Mouse (Mus musculus) hindlimb bud, embryonic 11.5 days (tissue): ENCODE results near the gene Tmem213.

Source experiments
- DNase-seq: peaks from one replicate; pipeline ENCODE4 v3.0.0-alpha.2; 2012; ENCODE audit warnings: low read depth, low spot score; ENCODE audit errors: extremely low spot score

Gene Tmem213

DNA sequence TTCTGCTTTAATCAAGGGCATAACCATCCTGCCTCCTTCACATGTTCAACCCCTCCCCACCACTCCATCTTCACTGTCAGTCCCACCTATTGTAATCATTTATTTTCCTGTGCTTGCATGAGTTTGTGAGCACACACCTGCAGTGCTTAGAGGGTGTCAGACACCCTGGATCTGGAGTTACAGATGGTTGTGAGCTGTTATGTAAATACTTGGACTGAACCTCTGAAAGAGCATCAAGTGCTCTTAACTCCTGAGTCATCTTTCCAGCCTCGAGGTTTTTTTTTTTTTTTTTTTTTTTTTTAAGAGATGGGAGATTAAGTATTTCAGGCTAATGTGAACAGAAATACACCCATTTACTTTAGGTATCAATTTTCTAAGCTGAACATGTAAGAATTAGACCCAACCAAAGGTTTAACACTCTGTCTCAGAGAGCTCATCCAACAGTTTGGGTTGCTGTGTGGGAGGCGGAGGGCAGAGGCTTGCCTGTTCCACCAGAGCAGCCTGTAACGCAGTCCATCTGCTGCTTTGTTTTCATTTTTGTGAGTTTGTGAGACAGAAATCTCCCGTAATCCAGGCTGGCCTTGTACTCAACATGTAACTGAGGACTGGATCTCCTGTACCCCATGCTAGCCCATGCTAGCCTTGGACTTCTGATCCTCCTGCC is 7.2 kb downstream of the Tmem213 start:
- no peak for DNase-seq

DNA sequence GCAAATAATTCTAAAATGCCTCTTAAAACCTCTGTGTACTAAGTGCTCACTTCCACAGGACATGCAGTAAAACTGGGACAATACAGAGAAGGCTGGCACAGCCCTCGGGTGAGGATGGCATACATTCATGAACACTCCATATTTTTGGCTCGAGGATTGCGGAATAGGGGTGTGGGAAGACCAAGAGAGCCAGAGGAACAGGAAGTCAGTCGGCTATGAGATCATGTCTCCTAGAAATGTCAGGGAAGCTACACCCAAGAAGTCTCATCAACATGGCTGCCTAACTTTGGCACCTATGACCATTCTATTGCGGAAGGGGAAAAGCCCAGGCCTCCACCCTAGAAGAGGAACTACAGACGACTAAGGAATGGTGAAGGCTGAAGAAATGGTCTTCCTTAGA is 9.3 kb downstream of the Tmem213 start:
- DNase-seq: no peak

DNA sequence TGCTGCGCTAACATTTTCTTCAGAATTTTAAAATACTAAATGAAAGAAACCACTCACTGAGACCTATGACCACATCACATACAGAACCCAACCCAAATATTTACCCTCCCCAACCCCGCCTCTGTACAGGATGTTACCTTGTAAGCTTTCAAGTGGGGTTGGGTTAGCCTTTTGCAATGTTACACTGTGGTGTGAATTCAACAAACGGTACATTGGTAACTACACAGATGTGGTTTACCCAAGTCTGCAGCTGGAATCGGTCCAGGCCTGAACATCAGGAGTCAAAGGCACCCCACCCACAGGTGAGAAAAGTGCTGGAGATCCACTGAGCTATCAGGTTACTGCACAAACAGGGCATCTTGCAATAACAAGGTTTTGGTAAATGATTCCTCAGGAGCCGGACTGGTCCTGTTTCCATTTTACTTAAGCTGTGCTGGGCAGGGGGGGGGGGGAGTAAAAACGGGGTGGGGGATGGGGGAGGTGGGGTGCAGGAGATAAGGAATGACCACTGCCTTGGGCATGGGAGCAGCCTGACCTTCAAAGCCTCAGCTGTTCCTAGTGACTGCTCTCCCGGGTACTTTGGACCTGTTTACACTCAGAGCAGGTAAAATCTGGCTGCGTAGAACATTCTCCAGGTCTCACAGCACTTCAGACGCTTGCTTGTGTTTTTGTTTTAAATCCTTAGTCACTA is 11.8 kb downstream of the Tmem213 start:
- no peak for DNase-seq

DNA sequence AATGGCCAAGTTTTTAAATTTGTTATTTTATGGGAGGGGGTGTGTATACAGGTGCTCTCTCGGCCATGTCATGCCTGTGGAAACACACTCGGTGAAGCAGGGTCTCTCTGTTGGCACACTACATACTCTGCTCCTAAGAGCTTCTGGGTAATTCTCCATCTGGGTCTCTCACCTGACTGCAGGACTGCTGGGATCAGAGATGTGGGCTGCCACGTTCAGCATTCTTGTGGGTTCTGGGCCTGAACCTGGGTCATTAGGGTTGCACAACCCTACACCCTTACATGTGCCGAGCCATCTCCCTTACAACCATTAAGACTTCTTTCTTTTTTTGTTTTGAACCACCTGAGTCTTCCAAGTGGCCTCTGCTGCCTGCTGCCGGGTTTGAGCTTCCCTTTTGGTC is 12.8 kb downstream of the Tmem213 start:
- DNase-seq: no peak

DNA sequence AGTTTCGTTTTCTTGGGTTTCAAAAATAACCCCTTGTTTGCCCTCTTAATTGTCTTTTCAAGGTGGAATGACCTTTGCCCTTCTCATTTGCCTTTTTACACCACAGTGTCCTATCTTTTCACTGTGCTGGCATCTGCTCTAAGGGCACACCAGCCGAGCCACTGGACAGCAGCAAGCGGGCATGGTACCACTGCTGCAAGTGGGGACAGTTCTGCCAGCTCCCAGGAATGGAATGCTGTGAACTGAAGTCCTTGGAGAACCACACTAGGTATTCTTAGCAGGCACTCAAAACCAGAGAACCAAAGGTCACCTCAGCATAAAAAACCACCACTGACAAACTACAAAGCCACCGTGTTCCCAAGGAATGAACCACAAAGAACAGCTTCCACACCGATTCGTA is 13.7 kb downstream of the Tmem213 start:
- no peak for DNase-seq

DNA sequence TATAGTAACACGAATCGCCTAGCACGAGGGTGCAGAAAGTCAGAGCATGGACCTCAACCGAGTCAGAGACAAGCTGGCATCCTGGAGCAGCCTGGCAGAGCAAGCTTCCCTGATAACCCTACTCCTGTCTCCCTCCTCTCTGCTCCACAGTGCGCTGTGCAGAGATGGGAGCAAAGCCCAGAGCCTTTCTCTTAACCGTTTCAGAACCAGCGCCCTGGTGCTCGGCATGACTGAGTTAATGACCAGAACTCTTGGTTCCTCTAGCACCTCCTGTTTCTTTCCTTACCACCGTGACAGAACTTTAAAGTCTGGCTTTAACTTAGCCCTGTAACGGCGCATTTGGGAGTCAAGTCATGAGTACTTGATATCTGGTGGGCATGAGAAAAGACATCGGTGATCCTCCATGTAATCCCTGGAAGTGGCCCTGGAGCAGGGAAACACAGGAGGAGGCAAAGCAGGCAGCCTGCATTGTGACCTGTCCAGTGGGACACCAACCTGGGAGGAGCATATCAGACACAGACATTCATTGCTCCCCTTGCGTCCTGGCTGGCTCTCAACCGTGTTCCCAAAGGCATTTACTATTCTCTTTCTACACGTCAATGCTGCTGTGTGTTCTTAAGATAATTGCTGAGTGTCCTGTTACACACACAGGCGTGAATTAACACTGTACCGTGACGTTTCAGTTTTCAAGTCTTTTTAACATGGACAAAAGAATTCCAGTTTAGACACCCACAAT is 14.6 kb downstream of the Tmem213 start:
- no peak for DNase-seq

DNA sequence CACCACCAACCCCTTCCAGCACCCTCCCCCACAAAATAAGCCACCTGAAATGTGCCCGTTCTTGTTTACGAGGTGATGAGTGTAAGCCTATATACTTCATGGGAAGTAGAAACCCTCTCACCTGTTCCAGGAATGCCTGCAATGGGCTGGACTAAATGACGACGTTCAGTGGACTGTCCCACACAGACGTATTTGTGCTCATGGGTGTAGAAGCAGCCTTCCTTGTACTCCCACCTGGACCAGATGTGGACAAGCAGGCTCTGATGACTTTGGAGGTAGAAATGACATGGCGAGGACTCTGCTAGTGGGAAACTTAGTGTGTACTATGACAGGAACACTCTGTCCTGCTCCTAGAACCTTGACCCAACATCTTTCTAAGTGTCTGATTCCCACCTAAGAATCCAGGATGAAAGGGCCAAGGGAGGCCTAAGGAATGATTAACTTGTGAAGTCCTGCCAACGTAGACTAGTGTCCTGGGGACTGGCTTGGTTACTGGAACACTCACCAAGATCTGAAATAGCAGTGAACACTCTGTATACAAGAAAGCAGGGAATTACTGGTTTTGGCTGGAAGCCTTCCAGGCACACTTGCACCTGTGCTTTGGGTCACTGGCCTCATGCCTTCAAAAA is 15.3 kb downstream of the Tmem213 start, which contains the start of gene Atp6v0a4:
TSS of gene Atp6v0a4 (minus strand) at position 380 of the 629 bp plus-strand sequence.
- DNase-seq: no peak

DNA sequence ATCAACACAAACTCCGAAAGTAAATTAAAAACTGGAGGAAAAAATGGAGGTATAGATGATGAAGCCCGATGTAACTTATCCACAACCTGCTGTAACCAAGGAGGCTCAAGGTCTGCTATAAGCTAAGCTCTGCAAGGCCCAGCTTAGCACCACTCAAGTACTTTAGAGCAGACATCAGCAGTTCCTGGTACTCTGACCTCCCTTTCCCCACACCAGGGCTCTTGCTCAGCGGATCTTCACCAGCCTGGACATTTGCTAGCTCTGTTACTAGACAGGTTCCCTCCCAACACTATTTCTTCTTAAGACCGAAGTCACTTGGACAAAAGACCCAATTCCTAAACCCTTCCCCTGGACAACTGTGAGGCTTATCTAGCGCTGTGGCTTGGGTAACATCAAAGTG is 15.8 kb downstream of the Tmem213 start:
- no peak for DNase-seq

DNA sequence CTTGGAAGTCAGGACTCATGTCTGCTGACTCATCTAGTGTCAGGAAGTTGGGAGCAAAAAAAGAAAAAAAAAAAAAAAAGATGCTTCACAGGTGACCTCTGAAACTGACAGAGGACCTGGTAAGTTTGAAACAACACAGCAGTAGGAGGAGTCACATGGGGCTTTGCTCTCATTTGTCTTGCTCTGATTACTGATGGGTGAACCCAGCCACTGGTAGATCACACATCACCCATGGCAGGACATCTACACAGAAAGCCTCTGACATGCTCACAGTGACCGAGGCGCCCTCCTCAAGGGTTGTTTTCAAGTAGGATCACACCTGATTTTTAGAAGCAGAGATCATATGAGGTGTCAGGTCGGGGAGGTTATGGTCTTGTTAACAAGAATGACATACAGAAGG is 16.4 kb downstream of the Tmem213 start:
- no peak for DNase-seq

DNA sequence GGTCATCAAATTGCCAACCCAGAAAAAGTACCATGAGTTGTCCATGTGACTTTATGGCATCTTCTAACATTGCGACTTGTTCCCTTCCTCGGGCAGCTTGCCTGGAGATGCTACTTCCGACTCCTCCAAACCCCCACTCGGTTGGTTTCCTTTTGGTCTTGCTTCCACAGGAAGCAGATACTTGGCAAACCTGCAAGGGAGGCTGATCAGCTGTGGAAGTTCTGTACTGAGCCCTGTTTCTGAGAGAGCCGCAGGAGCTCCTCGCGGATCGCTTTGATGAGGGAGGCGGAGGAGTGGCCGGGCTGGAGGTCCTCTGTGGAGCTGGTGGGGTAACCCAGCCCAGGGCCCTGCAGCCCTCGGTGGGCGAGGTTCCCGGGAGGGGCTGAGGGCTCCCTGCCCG is 19.1 kb downstream of the Tmem213 start:
- no peak for DNase-seq

DNA sequence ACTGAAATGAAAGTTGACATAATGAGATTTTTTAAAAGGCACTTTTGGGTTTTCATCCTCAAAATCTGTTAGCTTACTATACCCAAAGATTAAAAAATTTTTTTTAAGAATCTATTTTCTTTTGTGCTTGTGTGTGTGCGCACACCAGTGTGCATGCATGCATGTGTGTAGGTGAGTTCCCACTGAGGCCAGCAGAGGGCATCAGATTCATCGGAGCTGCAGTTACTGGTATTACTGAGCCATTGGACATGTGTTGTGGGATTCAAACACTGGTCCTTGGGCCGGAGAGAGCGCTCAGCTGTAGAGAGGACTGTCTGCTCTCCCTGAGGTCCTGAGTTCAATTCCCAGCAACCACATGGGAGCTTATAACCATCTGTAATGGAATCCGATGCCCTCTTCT is 20.8 kb downstream of the Tmem213 start:
- DNase-seq: no peak

DNA sequence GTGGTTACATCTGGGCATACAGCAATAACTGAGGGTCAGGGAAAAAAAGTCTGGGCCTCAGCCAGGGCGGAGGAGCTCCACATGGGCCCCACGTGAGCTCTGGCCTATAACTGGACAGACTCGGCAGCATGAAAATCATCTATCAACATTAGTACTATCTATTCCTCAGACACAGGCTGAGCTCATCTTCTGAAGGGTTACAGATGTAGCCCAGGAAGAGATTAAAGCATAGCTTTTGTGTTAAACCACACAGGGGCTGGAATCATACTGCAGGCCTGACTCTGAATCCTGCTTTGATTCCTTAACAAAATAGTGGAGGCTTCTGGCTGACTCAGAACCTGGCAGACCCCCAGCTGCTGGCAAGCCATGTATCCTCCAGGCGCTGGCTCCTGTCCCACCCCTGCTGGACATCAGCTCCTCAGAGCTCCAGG is 22.8 kb downstream of the Tmem213 start:
- no peak for DNase-seq

DNA sequence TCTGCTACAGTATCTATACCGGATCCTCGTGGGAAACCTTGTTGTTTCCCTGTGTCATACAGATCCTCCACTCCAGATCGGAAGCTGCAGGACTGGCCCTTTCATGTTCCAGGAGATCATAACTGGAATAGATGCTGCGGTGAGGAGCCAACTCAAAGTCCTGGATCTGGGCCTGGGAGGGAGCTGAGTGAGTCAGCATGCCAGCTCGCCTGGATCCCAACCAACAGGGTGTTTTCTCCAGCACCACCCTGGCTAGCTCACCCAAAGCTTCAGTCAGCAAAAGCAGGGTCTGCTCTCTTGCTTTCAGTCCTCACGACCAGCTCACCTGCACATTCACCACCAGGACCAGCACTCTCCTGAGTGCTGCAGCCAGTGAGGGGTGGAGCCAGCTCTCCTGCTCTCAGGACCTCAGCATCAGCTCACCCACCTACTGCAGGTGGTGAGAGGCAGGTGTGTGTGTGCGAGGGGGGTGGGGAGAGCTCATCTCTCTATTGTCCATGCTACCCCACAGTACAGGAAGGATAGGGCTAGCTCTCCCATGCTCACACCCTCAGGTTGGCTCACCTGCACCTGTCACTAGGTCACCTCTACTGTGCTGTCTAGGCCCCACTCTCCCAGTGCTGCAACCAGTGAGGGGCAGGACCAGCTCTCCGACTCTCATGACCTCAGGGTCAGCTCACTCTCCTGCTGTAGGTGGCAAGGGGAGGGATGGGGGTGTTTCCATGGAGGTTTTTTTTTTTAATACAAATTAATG is 25.9 kb downstream of the Tmem213 start:
- DNase-seq: no peak

DNA sequence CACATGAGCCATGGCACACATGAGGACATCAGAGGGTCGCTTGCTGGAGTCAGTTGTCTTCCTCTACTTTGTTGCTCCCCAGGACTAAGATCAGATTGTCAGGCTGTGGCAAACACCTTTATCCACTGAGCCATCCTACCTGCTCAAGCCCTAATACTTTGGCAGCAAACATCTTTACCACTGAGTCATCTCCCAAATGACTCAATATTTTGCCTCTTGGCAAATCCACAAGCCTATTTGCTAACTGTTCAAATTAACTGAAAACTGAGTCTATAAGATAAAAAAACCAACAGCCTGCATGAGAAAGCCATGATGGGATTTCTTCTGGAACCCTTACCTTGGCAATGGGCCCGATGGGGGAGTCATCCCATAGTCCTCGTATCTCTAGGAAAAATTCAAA is 30.0 kb downstream of the Tmem213 start:
- no peak for DNase-seq

DNA sequence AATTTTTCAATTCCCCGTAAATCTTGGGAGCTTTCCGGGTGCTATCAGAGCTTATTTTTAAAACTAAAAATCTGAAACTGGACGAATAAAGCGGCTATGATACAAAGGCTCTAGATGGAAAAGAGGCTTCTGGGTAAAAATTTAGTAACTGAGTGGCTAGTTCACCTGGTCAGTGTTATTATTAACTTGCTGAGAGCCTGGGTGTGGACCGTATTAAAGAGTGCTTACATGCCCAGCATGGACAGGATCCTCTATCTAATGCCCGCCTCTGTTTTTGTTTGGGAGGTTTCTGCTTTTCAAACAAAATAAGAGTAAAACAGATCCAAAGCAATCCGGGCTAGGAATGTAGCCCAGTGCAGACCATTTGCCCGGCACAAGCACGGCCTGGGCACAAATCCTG is 31.3 kb downstream of the Tmem213 start:
- DNase-seq: no peak

DNA sequence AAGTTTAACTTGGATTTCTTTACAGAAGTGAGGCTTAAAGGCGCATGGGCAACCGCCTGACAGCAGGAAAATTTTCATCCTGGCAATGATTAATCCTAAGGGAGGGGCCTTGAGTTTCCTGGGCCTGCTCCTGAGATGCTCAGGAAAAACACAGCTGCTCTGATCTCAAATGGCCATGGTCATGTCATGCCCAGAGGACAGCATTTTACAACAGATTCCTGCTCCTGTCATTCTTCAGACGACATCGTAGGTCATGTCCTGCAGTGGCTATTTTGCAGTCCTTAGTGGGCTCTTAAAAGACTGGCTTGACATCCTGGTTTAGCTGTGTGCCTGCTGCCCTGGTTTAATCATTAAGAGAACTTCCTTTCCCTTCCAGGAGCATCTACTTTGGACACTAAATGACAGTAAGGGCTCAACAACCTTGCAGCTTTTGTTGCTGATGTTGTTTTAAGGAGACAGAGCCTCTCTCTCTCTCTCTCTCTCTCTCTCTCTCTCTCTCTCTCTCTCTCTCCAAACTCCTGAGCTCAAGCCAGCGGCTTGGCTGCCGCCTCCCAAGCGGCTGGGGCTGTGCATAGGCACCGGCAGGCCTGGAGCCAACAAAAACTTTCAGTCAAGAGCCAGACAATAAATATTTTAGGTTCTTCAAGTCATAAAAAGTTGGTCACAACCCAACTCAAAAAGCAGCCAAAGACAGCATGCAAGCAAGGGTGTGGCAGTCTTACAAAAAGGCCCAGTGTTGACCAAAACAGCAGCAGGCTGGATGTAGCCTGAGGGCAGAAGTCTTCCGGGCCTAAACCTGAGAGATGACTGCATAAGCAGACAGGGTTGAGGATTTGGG is 35.3 kb downstream of the Tmem213 start:
- DNase-seq: no peak

DNA sequence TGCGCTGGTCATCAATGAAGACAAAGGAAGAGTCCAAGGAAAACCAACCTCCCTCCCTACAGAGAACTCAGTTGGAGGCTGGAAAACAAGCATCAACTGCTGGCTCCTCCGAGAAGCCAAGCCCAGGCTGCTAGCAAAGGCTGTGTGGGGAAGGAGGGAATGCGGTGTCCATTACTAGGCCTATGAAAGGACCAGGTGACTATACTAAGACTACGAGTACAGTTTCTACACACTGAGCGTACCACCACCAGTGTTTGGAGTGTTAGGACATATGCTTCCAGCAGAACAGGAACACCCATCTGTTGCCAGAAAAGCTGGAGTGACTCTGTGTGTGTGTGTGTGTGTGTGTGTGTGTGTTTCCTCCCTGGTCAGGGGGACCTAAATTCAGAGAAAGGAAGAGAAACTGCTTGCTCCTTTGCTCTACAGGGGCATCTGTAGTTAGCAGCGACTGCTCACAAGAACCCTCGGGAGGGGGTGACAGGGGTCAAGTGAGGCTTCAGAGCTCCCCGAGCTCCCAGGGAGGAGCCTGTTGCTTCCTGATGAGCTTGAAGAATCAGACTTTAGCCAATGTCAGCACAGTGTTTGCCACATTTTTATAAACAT is 36.5 kb downstream of the Tmem213 start:
- DNase-seq: no peak

DNA sequence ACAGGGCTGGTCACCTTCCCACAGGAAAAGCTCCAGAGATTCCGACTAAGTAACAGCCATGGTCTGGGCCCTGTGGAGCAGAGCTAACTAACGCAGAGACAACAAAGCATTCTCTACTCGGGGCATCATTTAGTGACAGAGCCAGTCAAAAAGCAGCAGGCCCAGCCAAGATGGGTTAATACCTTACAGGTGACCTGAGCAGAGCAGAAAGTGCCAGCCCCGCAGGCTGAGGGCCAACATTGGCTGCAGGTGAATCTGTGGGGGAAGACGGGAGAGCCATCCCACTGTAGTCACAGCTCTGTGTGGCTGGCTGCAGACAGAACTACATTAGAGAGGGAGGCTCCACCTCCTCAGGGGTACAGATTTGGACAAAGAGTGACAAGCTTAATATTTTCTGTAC is 38.2 kb downstream of the Tmem213 start:
- no peak for DNase-seq

DNA sequence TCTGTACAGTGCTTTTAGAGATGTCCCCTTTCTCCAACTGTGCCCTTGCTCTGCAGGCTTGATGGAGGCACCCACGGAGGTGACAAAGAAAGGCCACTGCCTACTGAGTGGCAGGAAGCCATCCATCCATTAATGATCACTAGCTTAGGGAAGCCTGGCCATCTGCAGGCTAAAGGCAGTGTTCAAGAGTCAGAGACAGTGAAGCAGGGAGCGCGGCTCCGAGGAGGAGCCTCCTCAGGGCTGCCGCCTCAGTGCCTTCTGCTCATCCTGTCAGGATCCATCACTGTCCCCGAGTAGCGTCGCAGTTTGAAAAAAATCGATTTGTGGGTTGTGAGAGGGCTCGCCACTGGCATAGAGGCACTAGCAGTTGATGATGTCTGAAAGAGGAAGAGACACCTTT is 39.6 kb downstream of the Tmem213 start:
- no peak for DNase-seq

DNA sequence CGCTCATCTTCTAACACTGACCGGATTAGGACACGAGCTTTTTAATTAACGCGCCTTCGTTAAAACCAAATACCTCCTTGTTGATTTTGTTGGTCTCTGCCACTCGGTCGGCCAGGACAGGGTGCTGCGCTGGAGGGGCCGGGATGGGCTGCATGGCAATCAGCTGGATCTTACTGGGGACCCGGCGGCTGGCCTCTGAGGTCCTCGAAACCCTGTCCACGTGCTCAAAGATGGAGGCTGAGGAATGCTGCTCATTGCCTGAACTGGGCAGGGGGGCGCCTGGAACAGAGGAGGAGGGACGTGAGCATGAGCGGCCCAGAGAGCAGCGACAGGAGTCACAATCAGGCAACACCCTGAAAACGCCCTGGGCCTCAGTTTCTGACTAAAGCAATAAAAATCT is 40.4 kb downstream of the Tmem213 start:
- no peak for DNase-seq
